Mouse (Mus musculus): ENCODE data around the gene Dnajb11. TPM values are rescaled to one million over a fixed set of nuclear protein-coding genes. Genes with fewer than 3 reads are reported as not detected.
A peak's percentile ranks its signal among the peaks of the same experiment; 100 is the strongest.

The Dnajb11 gene
- total and polyA plus RNA-seq, 2 experiments: 20.7 to 62.0 TPM

GRCm38 (mm10) chr16:22883441-22883840 is 25.8 kb downstream of the Dnajb11 start:
- no peak for DNase-seq (ENCODE audit: extremely low read depth, low read depth, low spot score)
- peaks cover 52% of the 10 kb centered on the region for H3K4me1 ChIP-seq (ENCODE audit: control insufficient read depth, insufficient read depth, low read length)
- 58% methylated on average over 5 of the region's 5 CpGs for WGBS
- H3K27me3 ChIP-seq (ENCODE audit: control insufficient read depth, insufficient read depth, low read length): no peaks in the 10 kb centered on the region
- TF ChIP-seq POLR2A (IDR thresholded peaks at IDR 0.05; ENCODE audit: extremely low read depth, insufficient read depth, low read length) (no peak), CTCF (IDR thresholded peaks at IDR 0.05; ENCODE audit: low read depth, low read length) (no peak)
- H3K36me3 ChIP-seq (ENCODE audit: control insufficient read depth, insufficient read depth, low read length): no peaks in the 10 kb centered on the region
- no peak overlapping the region for H3K4me3 ChIP-seq (ENCODE audit: insufficient read depth, low read depth, low read length)
- no peak overlapping the region for H3K9ac ChIP-seq (ENCODE audit: low read depth, low read length)
- no peak overlapping the region; the same call in 1 of the 2 replicates for H3K27ac ChIP-seq (replicated peaks; ENCODE audit: insufficient read depth, low read depth, low read length)
- no peaks in the 10 kb centered on the region for H3K79me2 ChIP-seq (ENCODE audit: control insufficient read depth, insufficient read depth, low read length)

GRCm38 (mm10) chr16:22885356-22885755 is 27.7 kb downstream of the Dnajb11 start:
- H3K4me1 ChIP-seq (ENCODE audit: control insufficient read depth, insufficient read depth, low read length): peaks cover 51% of the 10 kb centered on the region
- H3K36me3 ChIP-seq (ENCODE audit: control insufficient read depth, insufficient read depth, low read length): no peaks in the 10 kb centered on the region
- H3K9ac ChIP-seq (ENCODE audit: low read depth, low read length): peak overlapping the region; percentile 44
- H3K27me3 ChIP-seq (ENCODE audit: control insufficient read depth, insufficient read depth, low read length): no peaks in the 10 kb centered on the region
- 0 out of 2 replicates have a peak, but pooled peaks have one; percentile 17 for TF ChIP-seq POLR2A (IDR thresholded peaks at IDR 0.05; ENCODE audit: extremely low read depth, insufficient read depth, low read length)
- no peak for TF ChIP-seq CTCF (IDR thresholded peaks at IDR 0.05; ENCODE audit: low read depth, low read length)
- no peak overlapping the region for H3K4me3 ChIP-seq (ENCODE audit: insufficient read depth, low read depth, low read length)
- no peaks in the 10 kb centered on the region for H3K79me2 ChIP-seq (ENCODE audit: control insufficient read depth, insufficient read depth, low read length)
- peak overlapping the region; percentile 85 for H3K27ac ChIP-seq (replicated peaks; ENCODE audit: insufficient read depth, low read depth, low read length)
- 8% methylated on average over 4 of the region's 4 CpGs for WGBS
- DNase-seq (ENCODE audit: extremely low read depth, low read depth, low spot score): peak; percentile 91

- TF ChIP-seq CTCF (IDR thresholded peaks at IDR 0.05; ENCODE audit: low read depth, low read length) (no peak), POLR2A (IDR thresholded peaks at IDR 0.05; ENCODE audit: extremely low read depth, insufficient read depth, low read length) (no peak)
- 19% methylated on average over 3 of the region's 3 CpGs for WGBS
These were observed 29.1 kb downstream of the Dnajb11 start for GRCm38 (mm10) chr16:22886726-22887125.

GRCm38 (mm10) chr16:22888835-22889234 is 31.2 kb downstream of the Dnajb11 start:
- no peak overlapping the region for H3K4me3 ChIP-seq (ENCODE audit: insufficient read depth, low read depth, low read length)
- WGBS: 24% methylated on average over 4 of the region's 4 CpGs
- no peaks in the 10 kb centered on the region for H3K79me2 ChIP-seq (ENCODE audit: control insufficient read depth, insufficient read depth, low read length)
- DNase-seq (ENCODE audit: extremely low read depth, low read depth, low spot score): peak; percentile 87
- peaks cover 44% of the 10 kb centered on the region for H3K4me1 ChIP-seq (ENCODE audit: control insufficient read depth, insufficient read depth, low read length)
- TF ChIP-seq CTCF (IDR thresholded peaks at IDR 0.05; ENCODE audit: low read depth, low read length) (no peak), POLR2A (IDR thresholded peaks at IDR 0.05; ENCODE audit: extremely low read depth, insufficient read depth, low read length) (no peak)
- no peaks in the 10 kb centered on the region for H3K27me3 ChIP-seq (ENCODE audit: control insufficient read depth, insufficient read depth, low read length)
- peak overlapping the region; percentile 98 for H3K27ac ChIP-seq (replicated peaks; ENCODE audit: insufficient read depth, low read depth, low read length)
- H3K36me3 ChIP-seq (ENCODE audit: control insufficient read depth, insufficient read depth, low read length): peaks cover 7% of the 10 kb centered on the region
- peak overlapping the region; percentile 63 for H3K9ac ChIP-seq (ENCODE audit: low read depth, low read length)

More at GRCm38 (mm10) chr16:22886726-22887125, 29.1 kb downstream of the Dnajb11 start:
- Histone ChIP-seq H3K4me3 (ENCODE audit: insufficient read depth, low read depth, low read length) (peak overlapping the region; percentile 2), H3K27me3 (ENCODE audit: control insufficient read depth, insufficient read depth, low read length) (no peaks in the 10 kb centered on the region), H3K27ac (replicated peaks; ENCODE audit: insufficient read depth, low read depth, low read length) (peak overlapping the region; percentile 99), H3K79me2 (ENCODE audit: control insufficient read depth, insufficient read depth, low read length) (no peaks in the 10 kb centered on the region), H3K9ac (ENCODE audit: low read depth, low read length) (peak overlapping the region; percentile 71), H3K4me1 (ENCODE audit: control insufficient read depth, insufficient read depth, low read length) (peaks cover 50% of the 10 kb centered on the region), H3K36me3 (ENCODE audit: control insufficient read depth, insufficient read depth, low read length) (no peaks in the 10 kb centered on the region)
- DNase-seq (ENCODE audit: extremely low read depth, low read depth, low spot score): peak; percentile 88

- peak overlapping the region; percentile 82 for H3K27ac ChIP-seq (replicated peaks; ENCODE audit: insufficient read depth, low read depth, low read length)
- H3K36me3 ChIP-seq (ENCODE audit: control insufficient read depth, insufficient read depth, low read length): peaks cover 10% of the 10 kb centered on the region
- no peaks in the 10 kb centered on the region for H3K79me2 ChIP-seq (ENCODE audit: control insufficient read depth, insufficient read depth, low read length)
- peaks cover 41% of the 10 kb centered on the region for H3K4me1 ChIP-seq (ENCODE audit: control insufficient read depth, insufficient read depth, low read length)
- no peak overlapping the region for H3K4me3 ChIP-seq (ENCODE audit: insufficient read depth, low read depth, low read length)
- TF ChIP-seq POLR2A (IDR thresholded peaks at IDR 0.05; ENCODE audit: extremely low read depth, insufficient read depth, low read length) (no peak), CTCF (IDR thresholded peaks at IDR 0.05; ENCODE audit: low read depth, low read length) (no peak)
- H3K27me3 ChIP-seq (ENCODE audit: control insufficient read depth, insufficient read depth, low read length): no peaks in the 10 kb centered on the region
- peak overlapping the region; percentile 52 for H3K9ac ChIP-seq (ENCODE audit: low read depth, low read length)
- no peak for DNase-seq (ENCODE audit: extremely low read depth, low read depth, low spot score)
- WGBS: 53% methylated on average over 8 of the region's 8 CpGs
These were observed 32.1 kb downstream of the Dnajb11 start for GRCm38 (mm10) chr16:22889716-22890115.

GRCm38 (mm10) chr16:22890683-22891510 is 33.3 kb downstream of the Dnajb11 start, which contains the start of gene Ahsg:
Ahsg (plus strand) TSS chr16:22891277.
- TF ChIP-seq POLR2A (IDR thresholded peaks at IDR 0.05; ENCODE audit: extremely low read depth, insufficient read depth, low read length) (no peak), CTCF (IDR thresholded peaks at IDR 0.05; ENCODE audit: low read depth, low read length) (no peak)
- peaks cover 21% of the 10 kb centered on the region for H3K36me3 ChIP-seq (ENCODE audit: control insufficient read depth, insufficient read depth, low read length)
- no peaks in the 10 kb centered on the region for H3K27me3 ChIP-seq (ENCODE audit: control insufficient read depth, insufficient read depth, low read length)
- peak within 1 kb of the TSS; percentile 91 for H3K9ac ChIP-seq (ENCODE audit: low read depth, low read length)
- H3K79me2 ChIP-seq (ENCODE audit: control insufficient read depth, insufficient read depth, low read length): no peaks in the 10 kb centered on the region
- H3K4me1 ChIP-seq (ENCODE audit: control insufficient read depth, insufficient read depth, low read length): peaks cover 37% of the 10 kb centered on the region
- H3K27ac ChIP-seq (replicated peaks; ENCODE audit: insufficient read depth, low read depth, low read length): peak within 1 kb of the TSS; percentile 98
- peak within 1 kb of the TSS; percentile 64 for H3K4me3 ChIP-seq (ENCODE audit: insufficient read depth, low read depth, low read length)
- peak; percentile 99 for DNase-seq (ENCODE audit: extremely low read depth, low read depth, low spot score)
- 25% methylated on average over 11 of the region's 11 CpGs for WGBS

Measured in liver, adult 2 months (tissue).